ENCODE assay signal across 26 mouse cellular contexts in the genomic region with DNA sequence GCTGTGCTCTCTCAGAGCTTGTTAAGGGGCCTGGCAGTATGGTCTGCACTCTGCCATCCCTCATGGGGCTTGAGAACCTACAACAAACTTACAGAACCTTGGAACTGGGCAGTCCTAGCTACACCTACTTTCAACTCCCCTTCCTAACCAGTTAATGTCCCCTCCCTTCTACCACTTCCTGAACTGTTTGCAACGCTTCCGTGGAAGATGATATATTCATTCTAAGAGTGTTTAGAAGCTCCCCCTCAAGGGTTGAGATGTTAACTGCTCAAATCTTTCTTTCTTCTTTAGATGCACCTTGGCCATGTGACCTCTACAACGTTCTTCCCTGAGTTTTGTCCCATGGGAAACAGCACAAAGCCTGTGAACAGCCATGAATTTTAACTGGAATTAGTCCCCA.
DNase-seq lines count a peak whose midpoint lies in the region; ATAC-seq and TF ChIP-seq lines count a peak whose summit lies in the region.
"Had no signal": no experiment of that assay in that cellular context is flagged by ENCODE, and none has a peak within 500 bp of the region (broad histone marks: within the 10 kb centered on the region; RNA-seq: fewer than 3 reads in every experiment).

No protein-coding gene starts in this region.

- 67% methylated on average over 3 of the region's 3 CpGs for WGBS in liver, embryonic 11.5 days
- WGBS in liver, embryonic 12.5 days (ENCODE audit: insufficient replicate concordance), result 60% methylated on average over 3 of the region's 3 CpGs
- 81% methylated on average over 3 of the region's 3 CpGs for WGBS in cerebellum, adult 2 months

- no peaks in the 10 kb centered on the region for H3K36me3 ChIP-seq in liver, embryonic 11.5 days (ENCODE audit: control insufficient read depth, insufficient read depth, low read length)
- H3K36me3 ChIP-seq in liver, embryonic 12.5 days, result no peaks in the 10 kb centered on the region
- H3K36me3 ChIP-seq: embryonic facial prominence, embryonic 10.5 days; forebrain, embryonic 15.5 days; G1E; heart, embryonic 10.5 days; limb, embryonic 10.5 days; midbrain, embryonic 13.5 days; neural tube, embryonic 13.5 days had no signal

- H3K4me1 ChIP-seq in liver, embryonic 11.5 days (replicated peaks; ENCODE audit: control insufficient read depth, insufficient read depth, low read length), result no peaks in the 10 kb centered on the region; the same call in 1 of the 2 replicates
- peaks cover 16% of the 10 kb centered on the region for H3K4me1 ChIP-seq in liver, embryonic 12.5 days
- no peaks in the 10 kb centered on the region for H3K4me1 ChIP-seq in cerebellum, adult 2 months (ENCODE audit: control insufficient read depth, insufficient read depth, low read length)
- H3K4me1 ChIP-seq: embryonic facial prominence, embryonic 10.5 days; forebrain, embryonic 15.5 days; heart, embryonic 10.5 days; limb, embryonic 10.5 days; midbrain, embryonic 13.5 days; neural tube, embryonic 13.5 days had no signal

- no peaks in the 10 kb centered on the region for H3K9me3 ChIP-seq in liver, embryonic 11.5 days (ENCODE audit: control insufficient read depth, low read length)
- H3K9me3 ChIP-seq in liver, embryonic 12.5 days (replicated peaks), result no peaks in the 10 kb centered on the region
- H3K9me3 ChIP-seq: G1E had no signal

- no peak for TF ChIP-seq CTCF in cerebellum, adult 2 months (IDR thresholded peaks at IDR 0.05; ENCODE audit: borderline replicate concordance, insufficient read depth, low read depth, low read length)

- no peak overlapping the region for H3K27ac ChIP-seq in liver, embryonic 11.5 days (ENCODE audit: low read depth, low read length)
- no peak overlapping the region for H3K27ac ChIP-seq in liver, embryonic 12.5 days
- no peak overlapping the region for H3K27ac ChIP-seq in cerebellum, adult 2 months (ENCODE audit: insufficient read depth, low read length)
- H3K27ac ChIP-seq: embryonic facial prominence, embryonic 10.5 days; forebrain, embryonic 15.5 days; heart, embryonic 10.5 days; limb, embryonic 10.5 days; macrophage; midbrain, embryonic 13.5 days; neural tube, embryonic 13.5 days had no signal

- no peak overlapping the region for H3K4me2 ChIP-seq in liver, embryonic 11.5 days
- H3K4me2 ChIP-seq in liver, embryonic 12.5 days, result no peak overlapping the region
- H3K4me2 ChIP-seq: forebrain, embryonic 15.5 days; midbrain, embryonic 13.5 days; neural tube, embryonic 13.5 days had no signal

- H3K9ac ChIP-seq in liver, embryonic 11.5 days (ENCODE audit: low read depth, low read length), result no peak overlapping the region
- H3K9ac ChIP-seq in liver, embryonic 12.5 days, result no peak overlapping the region
- H3K9ac ChIP-seq: forebrain, embryonic 15.5 days; liver, postnatal 0 days; midbrain, embryonic 13.5 days; neural tube, embryonic 13.5 days had no signal

- ATAC-seq in liver, embryonic 11.5 days (replicated peaks; ENCODE audit: low FRiP score), result 0 out of 2 replicates have a peak, but pooled peaks have one; percentile 14
- no peak for ATAC-seq in liver, embryonic 12.5 days
- peak; percentile 94 for ATAC-seq in activated CD4-positive, CD25-positive, alpha-beta regulatory T cell, adult 4 months
- peak; percentile 45 for ATAC-seq in megakaryocyte, adult 5-6 weeks (ENCODE audit: poor library complexity, severe bottlenecking)
- ATAC-seq: forebrain, embryonic 15.5 days; hindbrain, embryonic 16.5 days; intestine, postnatal 0 days; liver, postnatal 0 days; lung, postnatal 0 days; midbrain, embryonic 13.5 days; Patski had no signal

- TF ChIP-seq POLR2A in cerebellum, adult 2 months (IDR thresholded peaks at IDR 0.05; ENCODE audit: borderline replicate concordance, insufficient read depth, low read length), result no peak

- H3K4me3 ChIP-seq in liver, embryonic 11.5 days (ENCODE audit: low read depth, low read length), result no peak overlapping the region
- H3K4me3 ChIP-seq in liver, embryonic 12.5 days, result no peak overlapping the region
- no peak overlapping the region for H3K4me3 ChIP-seq in cerebellum, adult 2 months (replicated peaks; ENCODE audit: insufficient read depth, low read depth, low read length)
- H3K4me3 ChIP-seq: embryonic facial prominence, embryonic 10.5 days; forebrain, embryonic 15.5 days; heart, embryonic 10.5 days; limb, embryonic 10.5 days; midbrain, embryonic 13.5 days; neural tube, embryonic 13.5 days had no signal

- no peak for DNase-seq in liver, embryonic 11.5 days (ENCODE audit: low spot score)
- no peak for DNase-seq in right cerebral cortex, postnatal 4 days
- no peak for DNase-seq in thymus, postnatal 25 days
- DNase-seq in cerebellum, adult 2 months, result no peak
- DNase-seq: adrenal gland, postnatal 10 days; cerebellum, adult 8-10 months; cerebellum, postnatal 36 days; heart, postnatal 4 days; liver; liver, postnatal 0 days; thymus, postnatal 14 days had no signal

- H3K27me3 ChIP-seq in liver, embryonic 11.5 days (replicated peaks; ENCODE audit: control insufficient read depth, insufficient read depth, low read length), result no peaks in the 10 kb centered on the region
- no peaks in the 10 kb centered on the region for H3K27me3 ChIP-seq in liver, embryonic 12.5 days (replicated peaks)
- H3K27me3 ChIP-seq in cerebellum, adult 2 months (ENCODE audit: control insufficient read depth, insufficient read depth, low read length), result no peaks in the 10 kb centered on the region
- H3K27me3 ChIP-seq: forebrain, embryonic 15.5 days; midbrain, embryonic 13.5 days; neural tube, embryonic 13.5 days; Patski had no signal
